Mouse (Mus musculus) frontal cortex, adult (tissue): ENCODE measurements around the gene Olfr1239.

Experiments
- ATAC-seq: cut with Nextera tagmentation; 2 replicates; pipeline ENCODE4 v1.9.2; 2017; ENCODE audit warnings: mild to moderate bottlenecking, moderate library complexity, mixed read lengths; ENCODE audit not compliant: low TSS enrichment

Olfr1239 gene

GRCm38 (mm10) chr2:89420307-89420706 lies at the start of gene Olfr1239:
TSS of gene Olfr1239 (minus strand) at chr2:89420407.
- ATAC-seq = no peak

- no peak for ATAC-seq
These were observed 22.7 kb upstream of the Olfr1239 start, which contains the start of gene Olfr1240 for GRCm38 (mm10) chr2:89442900-89443299. TSS of gene Olfr1240 (minus strand) at chr2:89443000.

GRCm38 (mm10) chr2:89414557-89414956 lies 5.7 kb downstream of the Olfr1239 start:
- no peak for ATAC-seq

DNA sequence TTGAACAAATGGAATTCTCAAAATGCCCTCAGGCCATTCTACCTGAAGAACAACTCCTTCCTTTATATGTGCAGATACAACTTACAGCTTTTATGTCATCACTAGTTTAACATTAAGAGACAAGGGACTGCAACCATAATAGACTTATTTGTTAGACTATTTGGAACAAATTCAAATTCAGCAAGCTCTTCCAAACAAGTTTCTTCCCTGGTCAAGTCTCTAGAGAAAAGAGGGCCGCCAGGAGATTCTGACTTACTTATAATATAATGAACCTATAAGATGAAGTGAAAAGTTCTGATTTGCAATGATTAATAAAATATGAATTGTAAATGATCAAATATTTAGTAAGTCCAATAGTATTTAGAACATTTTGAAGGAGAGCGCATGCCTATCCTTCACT lies 10.6 kb downstream of the Olfr1239 start, which contains the start of gene Olfr1238:
TSS of gene Olfr1238 (minus strand) at position 101 of the 400 bp plus-strand sequence.
- ATAC-seq = no peak

- no peak for ATAC-seq
These were observed 19.3 kb downstream of the Olfr1239 start for GRCm38 (mm10) chr2:89400882-89401281.
